Mouse (Mus musculus): ENCODE measurements around the gene Mthfd1.

Gene Mthfd1

GRCm38 (mm10) chr12:76361405-76362302, 106.6 kb downstream of the Mthfd1 start:
- no peak for DNase-seq

DNA sequence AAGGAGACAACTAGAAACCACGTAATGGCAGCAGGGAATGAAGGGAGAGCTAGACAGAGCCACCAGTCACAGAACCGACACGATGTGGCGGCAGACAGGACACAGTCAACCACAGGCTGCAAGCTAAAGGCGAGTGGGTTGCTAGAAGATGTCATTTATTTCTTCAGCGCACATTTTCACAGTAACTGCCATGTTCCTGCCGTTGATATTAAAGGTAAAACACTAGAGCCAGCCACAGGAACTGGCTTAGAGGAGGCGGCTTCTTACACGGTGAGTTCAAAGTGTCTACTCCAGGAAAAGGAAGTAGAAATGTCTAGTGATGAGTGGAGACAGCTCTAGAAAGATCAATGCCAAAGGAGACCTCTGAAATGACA, 107.2 kb downstream of the Mthfd1 start:
- no peak for DNase-seq

DNA sequence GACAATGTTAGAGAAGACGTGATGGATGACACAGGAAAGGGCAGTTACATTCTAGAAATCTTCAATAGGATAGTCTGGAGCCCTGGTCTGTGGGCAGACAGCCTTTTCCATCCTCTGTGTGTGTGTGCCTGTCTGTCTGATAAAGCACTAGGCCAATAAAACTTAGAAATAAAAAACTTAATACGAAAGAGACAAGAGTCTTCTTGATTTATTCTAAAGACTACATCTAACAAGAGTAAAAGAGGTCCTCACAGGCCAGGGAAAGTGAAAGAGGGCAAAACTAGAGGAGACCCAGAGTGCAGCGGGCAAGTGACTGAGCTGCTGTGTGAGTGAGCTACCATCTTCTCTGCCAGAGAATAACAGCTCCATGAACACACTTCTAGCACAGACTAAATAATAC, 111.2 kb downstream of the Mthfd1 start:
- no peak for DNase-seq

DNA sequence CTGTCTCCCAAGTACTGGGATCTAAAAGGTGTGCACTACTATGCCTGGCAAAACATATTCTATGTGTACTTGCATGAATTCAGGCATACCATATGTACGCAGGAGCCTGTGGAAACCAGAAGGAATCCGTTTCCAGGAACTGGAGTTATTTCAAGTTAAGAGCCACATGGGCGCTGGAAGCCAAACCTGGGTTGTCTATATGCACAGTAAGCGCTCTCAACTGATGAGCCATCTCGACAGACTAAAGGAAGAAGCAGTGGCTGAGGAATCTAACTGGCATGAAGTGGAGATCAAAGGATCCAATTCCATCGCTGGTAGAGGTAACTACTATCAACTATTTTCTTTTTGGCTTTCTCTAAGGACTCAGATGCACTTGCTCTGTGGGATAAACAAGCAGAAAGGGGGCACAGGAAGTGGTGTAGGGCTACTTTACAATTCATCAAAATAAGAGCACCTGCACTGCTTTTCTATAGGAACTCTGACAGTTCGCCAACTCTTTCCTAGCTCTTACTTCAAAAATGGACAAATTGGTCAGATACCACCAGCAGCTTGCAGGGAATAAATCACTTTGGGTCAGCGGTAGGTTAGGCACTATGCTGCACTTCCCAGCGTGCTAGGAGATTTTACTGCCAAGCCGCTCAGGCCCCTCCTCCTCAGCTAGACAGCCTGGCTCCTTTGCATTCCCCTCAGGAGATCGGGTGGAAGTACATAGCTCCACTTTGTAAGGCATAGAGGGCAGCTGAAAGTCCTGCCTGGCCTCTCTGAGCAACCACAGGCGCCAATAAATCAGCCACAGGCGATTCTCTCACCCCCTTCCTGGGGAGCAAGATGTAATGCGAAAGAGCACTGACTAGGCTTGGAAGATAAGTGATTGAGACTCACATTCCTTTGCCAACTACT, 112.2 kb downstream of the Mthfd1 start:
- DNase-seq: no peak

GRCm38 (mm10) chr12:76368201-76368789, 113.2 kb downstream of the Mthfd1 start:
- DNase-seq: no peak

DNA sequence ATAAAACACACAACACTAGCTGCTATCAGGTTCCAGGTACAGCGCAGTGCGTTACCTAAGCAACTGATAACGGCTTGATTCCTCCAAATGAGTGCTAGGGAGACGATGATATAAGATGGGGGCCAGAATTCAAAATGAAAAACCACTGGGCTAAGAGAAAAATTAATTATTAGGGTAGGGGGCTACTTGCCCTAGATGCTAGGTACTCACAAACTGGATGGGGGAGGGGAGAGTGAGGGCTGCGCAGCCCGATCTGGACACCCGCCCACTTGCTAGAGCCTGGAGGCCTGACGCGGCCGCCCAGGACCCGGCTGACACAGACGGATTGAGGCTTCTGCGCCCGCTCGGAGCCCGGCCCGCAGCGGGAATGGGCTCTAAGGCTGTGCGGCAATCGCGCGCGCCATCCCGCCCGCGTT, 113.7 kb downstream of the Mthfd1 start:
- no peak for DNase-seq
